Mouse (Mus musculus): ENCODE data around the gene Cog2. TPM values are rescaled to one million over a fixed set of nuclear protein-coding genes. Genes with fewer than 3 reads are reported as not detected.

Cog2 gene
- polyA plus RNA-seq, 1 experiment: 27.0 TPM

DNA sequence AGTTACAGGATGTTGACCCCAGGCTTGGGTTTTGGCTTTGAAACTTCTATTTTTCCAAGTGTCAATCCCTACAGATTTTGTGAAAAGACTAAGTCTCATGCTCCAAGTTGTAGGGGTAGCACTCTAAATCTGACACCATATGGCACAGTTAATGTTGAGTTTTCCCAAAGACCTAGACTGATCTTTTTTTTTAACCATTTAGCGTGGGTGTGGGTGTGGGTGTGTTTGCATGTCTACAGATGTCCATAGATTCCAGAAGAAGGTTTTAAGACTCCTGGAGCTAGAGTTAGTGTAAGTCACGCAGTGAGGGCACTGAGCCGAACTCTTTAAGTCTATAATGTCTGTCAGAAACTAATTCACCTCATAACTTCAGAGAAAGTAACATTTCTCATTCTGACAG, 12.1 kb downstream of the Cog2 start:
- no peak overlapping the region for H3K4me3 ChIP-seq (ENCODE audit: insufficient read depth, low read length)
- TF ChIP-seq CTCF (IDR thresholded peaks at IDR 0.05; ENCODE audit: extremely low read depth, insufficient read depth, low read length): no peak
- TF ChIP-seq POLR2A (IDR thresholded peaks at IDR 0.05; ENCODE audit: extremely low read depth, insufficient read depth, low read length): no peak
- H3K4me1 ChIP-seq (ENCODE audit: control insufficient read depth, insufficient read depth, low read length): peaks cover 9% of the 10 kb centered on the region
- H3K27ac ChIP-seq (ENCODE audit: insufficient read depth, low read length): no peak overlapping the region

DNA sequence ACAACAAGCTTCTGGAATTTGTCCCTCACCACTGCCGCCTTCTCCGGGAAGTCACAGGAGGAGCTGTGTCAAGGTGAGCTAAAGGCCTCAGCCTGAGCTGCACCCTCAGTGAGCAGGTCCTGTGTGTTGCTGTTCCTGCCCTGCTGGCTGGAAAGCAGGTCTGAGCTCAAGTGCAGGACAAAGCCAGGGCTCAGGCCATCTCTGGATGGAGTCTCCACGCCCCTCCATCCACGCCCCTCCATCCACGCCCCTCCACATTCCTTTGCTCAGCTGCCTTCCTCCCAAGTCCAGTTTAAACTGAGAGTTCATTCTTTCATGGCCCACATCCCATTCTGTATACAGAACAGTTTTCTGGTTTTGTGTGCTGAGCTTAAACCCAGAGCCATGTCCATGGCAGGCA, 14.9 kb downstream of the Cog2 start:
- Histone ChIP-seq H3K4me3 (ENCODE audit: insufficient read depth, low read length) (no peak overlapping the region), H3K4me1 (ENCODE audit: control insufficient read depth, insufficient read depth, low read length) (peaks cover 7% of the 10 kb centered on the region)
- no peak for TF ChIP-seq POLR2A (IDR thresholded peaks at IDR 0.05; ENCODE audit: extremely low read depth, insufficient read depth, low read length)
- TF ChIP-seq CTCF (IDR thresholded peaks at IDR 0.05; ENCODE audit: extremely low read depth, insufficient read depth, low read length): no peak

DNA sequence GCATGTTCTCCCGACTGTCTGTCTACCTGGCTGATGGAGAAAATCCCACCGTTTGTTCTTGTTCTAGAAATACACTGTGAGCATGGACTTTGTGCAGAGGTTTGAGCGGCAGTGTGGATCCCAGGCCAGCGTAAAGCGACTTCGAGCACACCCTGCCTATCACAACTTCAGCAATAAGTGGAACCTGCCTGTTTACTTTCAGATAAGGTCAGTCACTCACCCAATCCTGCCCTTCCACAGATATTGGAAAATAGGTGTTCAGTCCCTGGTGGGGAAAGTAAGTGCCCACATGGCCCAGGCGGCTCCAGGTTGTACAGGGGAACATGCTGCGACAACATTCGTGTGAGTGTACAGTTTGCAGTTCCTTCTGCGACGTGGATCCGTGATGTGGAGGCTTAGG, 20.3 kb downstream of the Cog2 start:
- no peak overlapping the region for H3K27ac ChIP-seq (ENCODE audit: insufficient read depth, low read length)
- no peaks in the 10 kb centered on the region; the same call in 1 of the 2 replicates for H3K4me1 ChIP-seq (ENCODE audit: control insufficient read depth, insufficient read depth, low read length)
- no peak overlapping the region for H3K4me3 ChIP-seq (ENCODE audit: insufficient read depth, low read length)
- no peak for TF ChIP-seq POLR2A (IDR thresholded peaks at IDR 0.05; ENCODE audit: extremely low read depth, insufficient read depth, low read length)
- TF ChIP-seq CTCF (IDR thresholded peaks at IDR 0.05; ENCODE audit: extremely low read depth, insufficient read depth, low read length): no peak

More for the DNA sequence above, 14.9 kb downstream of the Cog2 start:
- H3K27ac ChIP-seq (ENCODE audit: insufficient read depth, low read length): no peak overlapping the region

DNA sequence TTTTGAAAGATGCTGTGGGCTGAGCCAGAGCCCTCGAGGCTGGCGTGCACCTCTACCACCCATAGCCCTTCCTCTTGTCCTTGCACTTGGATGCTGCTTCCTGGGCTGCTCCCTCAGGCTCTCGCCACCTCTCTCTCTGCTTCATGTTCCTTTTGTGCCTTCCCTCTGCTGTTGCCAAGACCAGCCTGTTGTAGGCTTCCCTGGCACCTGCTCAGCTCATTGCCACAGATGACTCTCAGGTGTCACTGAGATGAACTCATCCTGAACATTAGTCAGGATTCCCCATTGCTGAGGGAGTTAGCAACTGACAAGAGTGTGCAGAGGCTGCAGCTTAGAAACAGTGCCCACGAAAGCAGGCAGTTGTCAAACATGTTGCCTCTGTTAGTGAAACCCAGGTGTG, 21.4 kb downstream of the Cog2 start:
- no peak overlapping the region for H3K27ac ChIP-seq (ENCODE audit: insufficient read depth, low read length)
- TF ChIP-seq CTCF (IDR thresholded peaks at IDR 0.05; ENCODE audit: extremely low read depth, insufficient read depth, low read length): no peak
- no peak for TF ChIP-seq POLR2A (IDR thresholded peaks at IDR 0.05; ENCODE audit: extremely low read depth, insufficient read depth, low read length)
- peaks cover 3% of the 10 kb centered on the region; the same call in 1 of the 2 replicates for H3K4me1 ChIP-seq (ENCODE audit: control insufficient read depth, insufficient read depth, low read length)
- H3K4me3 ChIP-seq (ENCODE audit: insufficient read depth, low read length): no peak overlapping the region

DNA sequence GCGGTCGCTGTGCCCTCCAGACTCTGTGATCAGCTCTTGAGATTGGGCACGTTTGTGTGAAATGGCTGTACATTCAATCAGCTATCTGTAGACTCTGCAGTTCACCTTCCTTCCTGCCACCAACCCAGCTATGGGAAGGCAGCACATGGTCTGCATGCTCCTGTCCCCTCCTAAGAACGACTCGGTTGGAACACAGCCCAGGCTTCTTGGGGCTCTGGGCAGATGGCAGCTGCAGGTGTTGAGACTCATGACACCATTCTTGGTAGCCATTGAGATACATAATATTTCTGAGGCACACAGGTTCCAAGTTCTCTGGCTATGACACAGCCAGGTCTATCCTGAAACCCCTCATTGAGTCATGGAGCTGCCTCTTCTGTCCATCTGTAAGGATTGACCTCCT, 22.7 kb downstream of the Cog2 start:
- peaks cover 10% of the 10 kb centered on the region for H3K4me1 ChIP-seq (ENCODE audit: control insufficient read depth, insufficient read depth, low read length)
- H3K27ac ChIP-seq (ENCODE audit: insufficient read depth, low read length): no peak overlapping the region
- H3K4me3 ChIP-seq (ENCODE audit: insufficient read depth, low read length): no peak overlapping the region
- TF ChIP-seq CTCF (IDR thresholded peaks at IDR 0.05; ENCODE audit: extremely low read depth, insufficient read depth, low read length): no peak

DNA sequence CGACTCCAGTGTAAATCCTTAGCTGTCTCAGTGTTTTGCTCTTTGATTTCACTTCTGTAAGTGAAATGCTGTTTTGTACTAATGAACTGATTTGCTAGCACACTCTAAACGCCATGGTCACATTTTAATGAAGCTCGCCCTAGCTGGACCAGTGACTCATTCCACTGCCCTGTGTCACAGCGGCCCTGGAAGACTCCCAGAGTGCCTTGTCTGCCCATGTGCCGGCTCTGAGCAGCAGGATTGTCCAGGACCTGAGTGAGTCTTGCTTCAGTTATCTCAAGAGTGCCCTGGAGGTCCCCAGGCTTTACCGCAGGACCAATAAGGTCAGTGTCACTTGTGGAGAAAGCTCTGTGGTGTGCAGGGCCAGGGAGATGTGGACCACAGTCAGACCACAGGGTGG, 25.8 kb downstream of the Cog2 start:
- Histone ChIP-seq H3K4me3 (ENCODE audit: insufficient read depth, low read length) (no peak overlapping the region), H3K4me1 (ENCODE audit: control insufficient read depth, insufficient read depth, low read length) (peaks cover 12% of the 10 kb centered on the region), H3K27ac (ENCODE audit: insufficient read depth, low read length) (peak overlapping the region; percentile 15; the same call in 1 of the 2 replicates)
- no peak for TF ChIP-seq POLR2A (IDR thresholded peaks at IDR 0.05; ENCODE audit: extremely low read depth, insufficient read depth, low read length)
- TF ChIP-seq CTCF (IDR thresholded peaks at IDR 0.05; ENCODE audit: extremely low read depth, insufficient read depth, low read length): no peak

DNA sequence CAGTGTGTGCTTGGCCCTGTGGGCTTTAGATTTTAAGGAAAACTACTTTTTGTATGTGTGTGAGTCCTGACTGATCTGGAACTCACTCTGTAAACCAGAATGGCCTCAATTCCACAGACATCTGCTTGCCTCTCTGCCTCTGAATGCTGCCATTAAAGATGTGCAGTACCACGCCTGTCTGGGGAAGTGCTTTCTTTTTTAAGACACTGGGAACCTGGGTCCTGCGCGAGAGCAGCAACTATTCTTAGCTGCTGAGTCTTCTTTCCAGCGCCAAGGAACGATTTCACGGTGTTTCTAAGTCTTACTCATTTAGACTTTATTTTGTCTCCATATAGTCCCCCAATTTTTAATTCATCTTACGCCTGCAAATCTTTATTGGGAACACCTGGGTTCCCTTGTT, 26.2 kb downstream of the Cog2 start:
- Histone ChIP-seq H3K4me3 (ENCODE audit: insufficient read depth, low read length) (no peak overlapping the region), H3K4me1 (ENCODE audit: control insufficient read depth, insufficient read depth, low read length) (peaks cover 12% of the 10 kb centered on the region), H3K27ac (ENCODE audit: insufficient read depth, low read length) (0 out of 2 replicates have a peak overlapping the region, but pooled peaks have one; percentile 15)
- no peak for TF ChIP-seq CTCF (IDR thresholded peaks at IDR 0.05; ENCODE audit: extremely low read depth, insufficient read depth, low read length)
- no peak for TF ChIP-seq POLR2A (IDR thresholded peaks at IDR 0.05; ENCODE audit: extremely low read depth, insufficient read depth, low read length)

DNA sequence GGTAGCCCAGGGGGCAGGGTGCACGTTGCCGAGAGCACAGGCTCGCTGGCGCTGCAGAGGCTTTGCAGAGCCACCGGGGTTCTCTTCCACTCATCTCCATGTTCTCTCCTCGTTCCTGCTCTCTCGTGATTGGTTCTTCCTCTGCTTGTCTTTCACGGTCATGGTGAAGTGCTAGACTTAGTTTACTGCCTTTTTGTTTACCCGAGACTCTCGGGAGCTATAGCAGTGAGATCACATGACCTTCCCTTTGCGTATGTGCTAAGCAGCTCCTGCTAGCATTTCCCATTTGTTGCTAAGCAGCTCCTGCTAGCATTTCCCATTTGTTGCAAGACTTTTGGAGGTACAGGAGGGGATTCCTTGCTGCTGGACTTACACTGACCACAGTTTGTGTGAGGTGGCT, 26.7 kb downstream of the Cog2 start:
- H3K4me3 ChIP-seq (ENCODE audit: insufficient read depth, low read length): no peak overlapping the region
- no peak overlapping the region; the same call in 1 of the 2 replicates for H3K27ac ChIP-seq (ENCODE audit: insufficient read depth, low read length)
- peaks cover 12% of the 10 kb centered on the region for H3K4me1 ChIP-seq (ENCODE audit: control insufficient read depth, insufficient read depth, low read length)
- no peak for TF ChIP-seq POLR2A (IDR thresholded peaks at IDR 0.05; ENCODE audit: extremely low read depth, insufficient read depth, low read length)
- TF ChIP-seq CTCF (IDR thresholded peaks at IDR 0.05; ENCODE audit: extremely low read depth, insufficient read depth, low read length): no peak

DNA sequence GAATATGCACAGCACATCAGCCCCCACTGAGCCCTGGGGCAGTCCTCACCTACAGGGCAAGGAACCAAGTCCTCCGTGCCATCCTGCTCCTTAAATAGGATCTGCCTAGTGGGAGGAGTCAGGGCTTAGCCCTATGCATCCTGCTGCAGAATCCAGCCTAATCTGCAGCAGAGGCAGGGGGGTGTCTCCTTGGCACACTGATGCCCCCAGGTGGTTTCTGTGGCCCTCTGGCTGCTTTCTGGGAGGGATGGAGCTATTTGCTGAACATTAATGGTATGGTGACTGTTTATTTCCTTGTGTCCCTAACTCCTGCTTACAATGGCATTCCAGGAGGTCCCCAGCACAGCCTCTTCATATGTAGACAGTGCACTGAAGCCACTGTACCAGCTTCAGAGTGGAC, 27.6 kb downstream of the Cog2 start:
- Histone ChIP-seq H3K4me3 (ENCODE audit: insufficient read depth, low read length) (no peak overlapping the region), H3K27ac (ENCODE audit: insufficient read depth, low read length) (no peak overlapping the region), H3K4me1 (ENCODE audit: control insufficient read depth, insufficient read depth, low read length) (peaks cover 12% of the 10 kb centered on the region)
- TF ChIP-seq CTCF (IDR thresholded peaks at IDR 0.05; ENCODE audit: extremely low read depth, insufficient read depth, low read length): no peak
- no peak for TF ChIP-seq POLR2A (IDR thresholded peaks at IDR 0.05; ENCODE audit: extremely low read depth, insufficient read depth, low read length)

DNA sequence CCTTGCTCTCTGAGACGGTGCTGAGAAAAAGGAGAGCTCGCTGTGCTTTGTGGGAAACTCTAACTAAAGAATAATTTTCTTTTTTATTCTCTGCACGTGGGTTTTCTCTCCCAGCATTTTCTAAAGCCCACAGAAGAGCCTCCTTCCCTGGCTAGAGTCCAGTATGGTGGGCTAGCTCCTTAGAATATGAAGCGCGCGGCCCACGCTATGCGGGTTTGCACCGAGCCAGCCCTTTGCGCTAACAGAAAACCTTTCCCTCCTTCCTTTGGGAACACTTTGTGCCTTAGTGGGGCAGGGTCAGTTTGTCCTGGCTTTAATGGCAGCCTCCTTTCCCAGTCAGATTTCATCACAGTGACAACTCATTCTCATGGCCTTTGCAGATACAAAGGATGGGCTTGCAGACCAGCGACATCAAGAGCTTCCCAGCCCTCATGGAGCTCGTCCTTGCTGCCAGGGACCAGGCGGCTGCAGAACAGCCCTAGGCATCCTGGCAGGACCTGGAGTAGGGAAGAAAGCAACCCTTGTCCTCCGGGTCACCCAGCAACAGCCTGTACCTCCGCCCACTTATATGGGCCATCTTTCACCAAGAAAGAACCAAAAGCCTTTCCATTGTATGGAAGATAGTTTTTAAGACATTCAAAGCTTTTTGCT, 30.6 kb downstream of the Cog2 start:
- H3K27ac ChIP-seq (ENCODE audit: insufficient read depth, low read length): peak overlapping the region; percentile 67; the same call in 1 of the 2 replicates
- no peak for TF ChIP-seq POLR2A (IDR thresholded peaks at IDR 0.05; ENCODE audit: extremely low read depth, insufficient read depth, low read length)

More for the DNA sequence above, 30.6 kb downstream of the Cog2 start:
- H3K4me3 ChIP-seq (ENCODE audit: insufficient read depth, low read length): no peak overlapping the region
- H3K4me1 ChIP-seq (ENCODE audit: control insufficient read depth, insufficient read depth, low read length): peaks cover 15% of the 10 kb centered on the region

All from cortical plate, adult 2 months (tissue).